Comparison of ENCODE assay signal across 8 mouse cellular contexts in genomic region chr3:128337031-128337430, GRCm38 (mm10).
DNase-seq lines count a peak whose midpoint lies in the region; ATAC-seq and TF ChIP-seq lines count a peak whose summit lies in the region.

No protein-coding gene starts in this region.

- peak; percentile 97 for TF ChIP-seq CTCF in left cerebral cortex, adult 2 months (IDR thresholded peaks at IDR 0.05)

- peak; percentile 35 for DNase-seq in adipocyte (ENCODE audit: low spot score)
- DNase-seq in cerebellum, postnatal 14 days = peak; percentile 84 to 85
- DNase-seq in frontal cortex, postnatal 25 days (ENCODE audit: low spot score in 2 of 2) = peak; percentile 22 to 64
- DNase-seq in left cerebral cortex, adult 2 months (ENCODE audit: extremely low spot score in 1 of 2, low spot score in 2 of 2) = peak; percentile 68 to 71
- peak; percentile 59 for DNase-seq in right cerebral cortex, postnatal 25 days

- no peak overlapping the region for H3K4me3 ChIP-seq in left cerebral cortex, adult 2 months

- no peak overlapping the region for H3K27ac ChIP-seq in left cerebral cortex, adult 2 months

- intact Hi-C loops in left cerebral cortex, adult 2 months (cut with DNase I) = loop anchor here (1.0 to 5.0 kb wide), 4 partner anchors 130 to 334 kb away; no protein-coding TSS in a partner anchor

- ATAC-seq in inflammation-experienced regulatory T-cells, adult 6 months = peak; percentile 38
- peak; percentile 100 for ATAC-seq in megakaryocyte progenitor cell, adult 5-6 weeks (replicated peaks; ENCODE audit: poor library complexity)
- ATAC-seq in erythroblast, adult 5-6 weeks (replicated peaks; ENCODE audit: low FRiP score, poor library complexity, severe bottlenecking) = no peak
